Mouse (Mus musculus) thymus, postnatal 4 days (tissue): ENCODE measurements around the gene Hagh.

Source experiments
- DNase-seq: peaks from one replicate; pipeline ENCODE4 v3.0.0; 2021

Hagh gene

GRCm38 (mm10) chr17:24839842-24840241 lies at the start of gene Hagh:
Hagh (plus strand) TSS chr17:24840143.
- DNase-seq: no peak

DNA sequence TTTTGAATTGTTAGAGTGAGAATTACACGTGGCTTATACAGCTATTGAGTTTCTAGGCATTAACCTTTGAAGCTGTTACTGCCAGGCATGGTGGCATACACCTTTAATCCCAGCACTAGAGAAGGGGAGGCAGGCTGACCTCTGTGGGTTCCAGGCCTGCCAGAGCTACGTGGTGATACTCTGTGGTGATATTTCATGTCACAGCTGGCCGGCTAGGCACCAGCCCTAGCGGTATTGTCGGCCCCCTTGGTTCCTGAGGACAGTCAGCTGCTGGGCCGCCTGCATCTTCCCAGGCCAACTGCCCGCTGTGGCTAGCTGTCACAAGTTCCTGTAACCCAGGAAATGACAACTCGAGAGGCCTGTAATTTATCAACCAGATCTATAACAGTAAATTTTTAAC lies 47.8 kb upstream of the Hagh start:
- DNase-seq: no peak

DNA sequence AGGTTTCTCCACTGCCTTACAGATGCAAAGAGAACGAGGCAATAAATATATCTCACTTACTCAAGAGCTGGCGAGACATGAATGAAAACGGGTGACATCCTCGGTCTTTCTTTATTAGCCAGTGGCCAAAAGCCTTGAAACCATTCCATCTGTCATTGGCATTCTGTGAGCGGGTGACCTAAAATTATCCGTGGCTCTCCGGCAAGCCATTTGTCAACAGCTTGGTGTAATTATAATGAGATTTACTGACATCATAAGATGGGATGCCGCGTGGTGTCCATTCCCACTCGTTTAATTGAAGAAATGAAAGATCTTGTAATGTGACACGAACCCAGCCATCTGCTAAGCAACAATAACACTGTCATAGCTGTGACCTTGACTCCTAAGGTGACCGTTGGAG lies 45.2 kb upstream of the Hagh start:
- no peak for DNase-seq

- DNase-seq: no peak
Observed at GRCm38 (mm10) chr17:24796969-24797368, 43.0 kb upstream of the Hagh start.

DNA sequence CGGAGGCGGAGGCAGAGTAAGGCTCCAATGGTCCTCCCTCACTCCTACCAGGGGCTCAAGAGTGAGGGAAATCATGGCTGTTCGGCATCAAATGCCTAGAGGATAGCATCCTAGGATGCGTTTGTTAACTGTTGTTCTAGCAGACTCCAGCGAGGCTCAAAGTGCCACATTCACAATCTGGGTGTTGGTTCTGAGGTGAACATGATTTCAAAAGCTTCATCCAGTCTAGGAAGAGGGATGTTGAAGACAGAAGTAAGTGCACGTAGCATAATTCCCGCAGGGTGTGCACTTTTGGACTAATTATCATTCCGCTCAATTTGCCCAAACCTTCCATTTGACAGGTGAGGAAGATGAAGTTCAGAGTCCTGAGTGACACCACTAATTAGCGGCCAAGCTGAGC lies 41.7 kb upstream of the Hagh start:
- no peak for DNase-seq

GRCm38 (mm10) chr17:24799476-24799875 lies 40.5 kb upstream of the Hagh start:
- DNase-seq: no peak

GRCm38 (mm10) chr17:24800524-24800923 lies 39.4 kb upstream of the Hagh start:
- no peak for DNase-seq

DNA sequence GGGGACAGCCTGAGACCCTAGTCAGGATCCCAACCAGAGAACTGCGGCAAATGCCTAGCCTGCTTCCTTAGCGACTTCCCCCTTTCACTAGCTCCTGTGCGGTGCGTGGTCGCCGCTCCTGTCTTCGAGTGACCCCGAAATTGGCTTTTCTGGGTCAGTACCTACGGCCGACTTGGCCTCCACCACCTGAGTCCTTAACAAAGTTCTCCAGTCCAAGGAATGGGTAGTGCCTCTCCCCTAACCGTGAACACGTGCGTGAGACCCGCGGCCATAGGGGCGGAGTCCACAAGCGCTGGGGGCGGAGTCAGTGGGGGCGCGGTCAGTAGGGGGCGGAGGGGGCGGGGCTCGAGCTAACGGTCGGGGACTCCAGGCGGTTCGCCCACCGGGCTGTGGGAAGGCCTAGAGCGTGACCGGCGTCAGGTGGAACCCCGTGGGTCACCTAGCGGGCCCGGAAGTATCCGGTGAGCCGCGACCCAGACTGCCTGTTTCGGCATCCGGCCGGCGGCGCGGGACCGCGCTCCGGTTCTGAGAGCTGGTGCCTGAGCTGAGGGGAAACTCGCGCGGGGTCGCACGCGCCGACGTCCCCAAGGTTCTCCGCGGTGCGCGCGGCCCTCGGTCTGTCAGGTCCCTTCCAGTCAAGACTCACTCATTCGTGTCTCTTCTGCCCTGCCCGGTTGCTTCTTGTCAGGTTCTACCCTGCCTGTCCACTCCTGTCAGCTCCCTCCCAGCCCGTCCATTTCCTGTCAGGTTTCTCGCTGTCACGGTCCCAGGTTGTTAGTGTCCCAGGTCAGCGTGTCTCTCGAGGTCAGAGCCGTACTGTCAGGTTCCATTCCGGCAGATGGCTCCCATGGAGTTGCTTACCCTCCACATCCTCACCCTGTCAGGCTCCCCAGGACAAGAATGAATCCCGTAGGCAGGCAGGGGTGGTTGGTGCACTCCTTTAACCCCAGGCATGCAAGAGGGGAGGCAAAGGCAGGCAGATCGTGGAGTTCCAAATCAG lies 35.7 kb upstream of the Hagh start, which contains the start of gene Meiob:
Gene Meiob (plus strand): TSS at position 338 of the 1,000 bp plus-strand sequence.
- DNase-seq: peak; percentile 86

DNA sequence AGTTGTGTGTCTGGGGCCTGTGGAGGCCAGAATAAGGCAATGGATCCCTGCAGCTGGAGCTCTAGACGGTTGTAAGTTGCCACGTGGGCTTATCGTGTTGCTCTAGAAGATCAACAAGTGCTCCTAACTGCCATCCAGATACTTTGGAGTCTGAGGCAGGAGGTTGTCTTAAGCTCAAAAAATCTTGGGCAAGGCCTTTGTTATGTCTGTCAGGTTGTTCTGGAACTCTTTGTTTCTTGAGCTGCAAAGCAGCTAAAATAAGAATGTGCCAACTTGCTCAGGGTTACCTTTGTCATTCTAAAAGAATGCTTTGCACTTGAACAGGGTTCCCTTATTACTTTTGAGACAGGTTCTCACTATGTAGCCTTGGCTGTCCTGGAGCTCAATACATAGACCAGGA lies 28.7 kb upstream of the Hagh start:
- DNase-seq: no peak

- no peak for DNase-seq
Observed at GRCm38 (mm10) chr17:24812215-24812614, 27.7 kb upstream of the Hagh start.

- no peak for DNase-seq
Observed at GRCm38 (mm10) chr17:24815256-24815655, 24.7 kb upstream of the Hagh start.

DNA sequence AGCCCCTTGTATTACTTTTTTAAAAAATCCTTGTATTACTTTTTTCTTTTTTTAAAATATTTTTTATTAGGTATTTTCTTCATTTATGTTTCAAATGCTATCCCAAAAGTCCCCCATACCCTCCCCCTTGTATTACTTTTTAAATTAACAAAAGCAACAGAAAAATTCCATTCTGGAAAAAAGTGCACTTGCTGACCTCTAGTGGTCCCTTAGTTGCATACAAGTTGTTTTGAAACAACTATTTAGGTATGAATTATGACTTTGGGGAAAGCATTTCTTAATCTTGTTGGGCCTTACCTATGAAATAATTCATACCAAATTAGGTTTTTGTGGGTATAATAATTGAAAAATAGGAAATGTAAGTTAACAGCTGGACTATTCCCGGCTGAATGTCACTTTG lies 22.4 kb upstream of the Hagh start:
- DNase-seq: no peak

DNA sequence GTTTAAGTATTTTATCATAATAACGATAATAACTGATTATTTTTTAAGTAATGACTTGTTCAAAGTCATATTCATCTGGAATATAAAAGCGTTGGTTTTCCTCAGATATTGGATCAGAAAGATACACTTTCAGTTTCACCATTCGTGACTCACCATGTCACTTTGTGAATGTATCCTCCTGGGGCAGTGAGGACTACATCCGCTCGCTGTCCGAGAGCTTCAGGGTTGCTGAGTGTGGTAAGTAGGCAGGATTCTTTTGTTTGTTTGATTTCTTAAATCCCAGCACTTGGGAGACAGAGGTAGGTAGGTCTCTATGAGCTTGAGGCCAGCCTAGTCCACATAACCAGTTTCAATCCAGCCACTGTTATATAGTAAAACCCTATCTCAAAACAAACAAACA lies 21.8 kb upstream of the Hagh start:
- DNase-seq: no peak

GRCm38 (mm10) chr17:24819469-24819868 lies 20.5 kb upstream of the Hagh start:
- DNase-seq: no peak

DNA sequence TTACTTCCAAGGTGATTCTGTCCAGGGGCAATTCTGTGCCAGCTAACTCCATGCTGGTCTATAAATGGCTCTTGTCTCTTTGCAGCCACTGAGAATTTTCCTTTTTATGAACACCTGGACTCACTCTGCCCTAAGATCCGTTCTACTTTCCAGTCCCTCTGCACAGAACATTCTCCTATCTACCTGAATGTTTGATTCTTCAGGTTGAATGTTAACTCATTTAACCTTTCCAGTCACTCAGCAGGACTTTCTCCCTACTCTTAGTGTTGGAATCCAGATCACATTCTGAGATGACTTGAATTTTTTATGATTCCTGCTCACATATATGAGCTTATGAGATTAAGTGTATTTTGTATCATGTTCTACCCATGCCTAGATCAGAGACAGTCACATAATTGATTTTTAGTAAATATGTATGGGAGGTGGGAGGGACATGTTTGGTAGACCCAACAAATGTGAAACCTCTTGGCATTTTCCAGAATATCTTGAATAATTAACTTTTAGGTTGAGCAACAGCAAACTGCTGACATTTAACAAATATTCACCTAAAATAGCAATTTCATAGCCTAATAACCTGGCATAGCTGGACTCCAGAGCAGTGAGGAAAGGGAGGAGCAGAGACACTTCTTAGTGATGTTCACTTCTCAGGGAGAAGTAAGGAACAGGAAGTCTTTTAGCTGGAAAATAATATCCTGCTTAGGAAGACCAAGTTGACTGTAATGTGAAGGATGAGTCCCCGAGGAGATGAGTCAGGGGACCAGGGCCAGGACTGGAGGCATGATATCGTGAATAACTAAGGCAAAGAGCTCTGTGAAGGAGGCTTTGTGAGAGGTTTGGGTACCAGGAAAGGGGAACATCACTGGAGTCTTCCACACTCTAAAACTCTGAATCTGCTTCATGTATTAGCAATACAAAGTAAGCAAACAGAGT lies 18.3 kb upstream of the Hagh start:
- DNase-seq: no peak

GRCm38 (mm10) chr17:24840341-24840740 lies 398 bp downstream of the Hagh start:
- no peak for DNase-seq

DNA sequence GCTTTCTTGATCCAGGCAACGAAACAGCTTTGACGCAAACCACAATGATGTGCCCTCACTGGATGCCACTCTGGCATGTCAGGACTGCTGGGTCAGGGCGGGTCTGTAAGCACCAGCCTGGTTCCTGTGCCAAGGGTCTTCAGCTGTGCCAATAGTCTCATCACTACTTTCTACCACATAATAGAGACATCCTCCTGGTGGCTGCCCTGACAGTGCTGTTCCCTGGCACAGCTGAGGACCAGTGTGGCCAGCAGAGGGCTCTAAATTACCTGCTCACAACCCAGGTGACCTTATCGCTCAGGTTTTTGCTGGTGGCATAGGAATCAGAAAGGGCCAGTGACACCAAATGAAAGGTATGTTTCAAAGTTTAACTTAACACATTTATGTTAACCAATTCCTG lies 1.2 kb downstream of the Hagh start:
- peak; percentile 68 for DNase-seq

DNA sequence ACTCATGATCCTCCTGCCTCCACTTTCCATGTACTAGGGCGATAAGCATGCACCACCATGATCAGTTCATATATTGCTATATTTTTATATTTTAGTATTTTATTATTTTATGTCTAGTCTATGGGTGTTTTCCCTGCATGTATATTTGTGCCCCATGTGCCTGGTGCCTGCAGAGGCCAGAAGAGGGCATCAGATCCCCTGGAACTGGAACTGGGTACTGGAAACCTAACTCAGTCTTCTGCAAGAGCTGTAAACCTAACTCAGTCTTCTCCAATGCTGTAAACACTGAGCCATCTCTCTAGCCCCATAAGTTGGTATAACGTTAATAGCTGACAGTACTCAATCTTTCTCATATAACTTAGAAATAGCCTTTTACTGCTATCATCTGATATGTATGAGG lies 2.7 kb downstream of the Hagh start:
- peak; percentile 23 for DNase-seq

DNA sequence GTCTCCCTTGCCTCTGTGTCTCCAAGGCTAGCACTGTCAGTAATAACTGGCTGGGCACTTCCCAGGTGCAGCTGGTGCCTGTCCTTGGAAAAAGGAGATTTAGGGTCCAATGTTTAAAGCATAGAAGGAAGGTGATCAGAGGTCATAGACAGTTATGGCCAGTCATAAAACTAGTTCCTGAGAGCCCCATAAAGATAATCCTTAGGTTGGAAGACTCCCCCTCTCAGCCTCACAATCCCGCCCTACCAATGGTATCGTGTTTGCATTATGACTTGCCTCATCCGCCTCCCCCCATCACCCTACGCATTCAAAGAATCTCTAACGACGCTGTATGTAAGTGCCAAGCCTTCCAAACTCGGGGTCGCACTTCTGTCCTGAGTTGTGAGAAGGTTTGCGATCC lies 4.6 kb downstream of the Hagh start:
- no peak for DNase-seq

DNA sequence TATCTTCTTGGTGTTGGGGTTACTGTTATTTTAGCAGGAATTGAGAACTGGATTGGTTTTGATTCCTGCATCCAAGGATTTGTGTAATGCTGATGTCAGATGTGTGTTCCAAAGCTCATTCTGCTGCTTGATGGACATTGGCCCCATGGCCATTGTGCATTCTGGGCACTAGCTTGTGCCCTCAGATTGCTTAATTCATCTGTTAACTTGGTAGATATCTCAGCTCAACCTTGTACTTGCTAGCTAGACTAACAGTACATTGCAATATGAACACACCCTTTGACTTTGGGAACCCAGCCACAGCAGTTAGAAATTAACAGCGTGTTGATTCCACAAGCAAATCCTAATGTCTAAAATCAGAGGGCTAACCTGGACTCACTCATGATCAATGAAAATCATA lies 7.4 kb downstream of the Hagh start:
- no peak for DNase-seq

DNA sequence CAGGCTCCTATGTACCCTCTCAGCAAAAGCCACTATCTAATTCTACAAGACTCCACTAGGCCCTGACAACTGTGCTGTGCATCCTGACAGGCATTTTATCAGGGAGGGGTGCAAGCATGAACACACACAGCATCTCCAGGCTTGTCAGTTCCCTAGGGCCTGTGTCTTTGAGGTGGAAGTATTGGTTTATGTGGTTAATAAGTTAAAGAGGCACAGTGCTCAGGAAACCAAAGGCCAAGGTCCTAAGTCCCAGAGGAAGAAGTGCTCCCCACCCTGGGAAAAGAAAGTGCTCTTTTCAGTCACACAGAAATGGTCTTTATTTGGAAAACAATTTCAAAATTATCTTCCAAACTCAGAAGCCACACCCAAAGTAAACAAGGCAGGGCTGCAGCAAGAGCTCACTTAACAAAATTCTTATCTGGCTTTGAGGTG lies 8.7 kb downstream of the Hagh start:
- no peak for DNase-seq

- no peak for DNase-seq
Observed at GRCm38 (mm10) chr17:24849733-24850064, 9.8 kb downstream of the Hagh start.

- DNase-seq: peak; percentile 91
Observed at GRCm38 (mm10) chr17:24850065-24850772, 10.3 kb downstream of the Hagh start, which contains the start of gene Fahd1. Fahd1 (minus strand) TSS chr17:24850364.
